28 mouse cellular contexts compared by ENCODE assay signal in the genomic region with DNA sequence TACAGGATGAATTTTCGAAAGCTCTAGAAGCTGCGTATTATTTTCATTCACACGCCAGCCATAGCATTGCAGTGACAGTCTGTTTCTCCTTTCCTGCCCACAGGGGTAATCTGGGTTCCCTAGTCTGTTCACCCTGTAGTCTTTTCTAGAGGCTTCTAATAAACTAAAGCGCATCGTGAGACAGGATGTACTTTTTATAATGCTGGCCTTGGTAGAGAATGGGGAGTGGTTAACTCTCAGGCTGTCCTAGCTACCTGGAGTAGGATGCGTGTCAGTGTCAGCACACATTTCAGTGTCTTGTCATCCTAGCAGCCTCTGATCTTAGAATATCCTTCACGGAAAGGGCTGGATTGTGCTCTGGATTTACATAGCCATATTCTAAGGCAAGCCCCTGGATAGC. TPM values are rescaled to one million over a fixed set of nuclear protein-coding genes. Genes with fewer than 3 reads are reported as not detected.
DNase-seq lines count a peak whose midpoint lies in the region; ATAC-seq lines count a peak whose summit lies in the region.
"Had no signal": no experiment of that assay in that cellular context is flagged by ENCODE, and none has a peak within 500 bp of the region (broad histone marks: within the 10 kb centered on the region; RNA-seq: fewer than 3 reads in every experiment).

No protein-coding gene starts in this region.

- H3K4me2 ChIP-seq in heart, embryonic 13.5 days: no peak overlapping the region
- H3K4me2 ChIP-seq: embryonic facial prominence, embryonic 15.5 days; forebrain, embryonic 12.5 days; limb, embryonic 15.5 days; liver, embryonic 15.5 days; lung, embryonic 14.5 days; midbrain, embryonic 13.5 days had no signal

- DNase-seq in heart, postnatal 25 days (ENCODE audit: low spot score): no peak
- peak; percentile 28 for DNase-seq in CD4-positive, CD25-positive, alpha-beta regulatory T cell, adult 2 months (ENCODE audit: low read depth, low spot score)
- peak; percentile 25 for DNase-seq in naive thymus-derived CD4-positive, alpha-beta T cell, adult 2 months (ENCODE audit: low read depth)
- DNase-seq: adrenal gland, postnatal 10 days; B cell, adult 2 months; cerebellum, adult 11 months; cerebellum, adult 9-11 months; forebrain, postnatal 0 days; gastrocnemius, postnatal 10 days; heart, postnatal 14 days; kidney, adult 11 months; kidney, postnatal 14 days; thymus, postnatal 4 days had no signal

- no peaks in the 10 kb centered on the region for H3K9me3 ChIP-seq in heart, embryonic 13.5 days
- H3K9me3 ChIP-seq: embryonic facial prominence, embryonic 15.5 days; forebrain, embryonic 12.5 days; G1E; limb, embryonic 15.5 days; liver, embryonic 15.5 days; midbrain, embryonic 13.5 days had no signal

- ATAC-seq in heart, embryonic 13.5 days (ENCODE audit: extremely low read depth, insufficient number of reproducible peaks, low FRiP score, low TSS enrichment): no peak
- ATAC-seq in CD4-positive, CD25-positive, alpha-beta regulatory T cell, adult 4 months: peak; percentile 82
- no peak for ATAC-seq in megakaryocyte progenitor cell, adult 5-6 weeks (replicated peaks; ENCODE audit: poor library complexity)
- ATAC-seq: forebrain, postnatal 0 days; hindbrain, embryonic 16.5 days; midbrain, embryonic 13.5 days had no signal

- H3K4me1 ChIP-seq in heart, embryonic 13.5 days: peaks cover 91% of the 10 kb centered on the region

- H3K27ac ChIP-seq in heart, embryonic 13.5 days (replicated peaks): 0 out of 2 replicates have a peak overlapping the region, but pooled peaks have one; percentile 5
- H3K27ac ChIP-seq: embryonic facial prominence, embryonic 15.5 days; forebrain, embryonic 12.5 days; limb, embryonic 15.5 days; liver, embryonic 15.5 days; midbrain, embryonic 13.5 days had no signal

- peaks cover 19% of the 10 kb centered on the region for H3K36me3 ChIP-seq in heart, embryonic 13.5 days

- H3K27me3 ChIP-seq in heart, embryonic 13.5 days (replicated peaks): no peaks in the 10 kb centered on the region
- H3K27me3 ChIP-seq: embryonic facial prominence, embryonic 15.5 days; forebrain, embryonic 12.5 days; limb, embryonic 15.5 days; liver, embryonic 15.5 days; midbrain, embryonic 13.5 days had no signal

- WGBS in heart, embryonic 13.5 days: 84% methylated on average over 7 of the region's 7 CpGs

- no peak overlapping the region for H3K4me3 ChIP-seq in heart, embryonic 13.5 days
- H3K4me3 ChIP-seq: embryonic facial prominence, embryonic 15.5 days; forebrain, embryonic 12.5 days; limb, embryonic 15.5 days; liver, embryonic 15.5 days; midbrain, embryonic 13.5 days had no signal

- H3K9ac ChIP-seq in heart, embryonic 13.5 days: 0 out of 2 replicates have a peak overlapping the region, but pooled peaks have one; percentile 26
- H3K9ac ChIP-seq: embryonic facial prominence, embryonic 15.5 days; forebrain, embryonic 12.5 days; forebrain, postnatal 0 days; limb, embryonic 15.5 days; liver, embryonic 15.5 days; lung, embryonic 14.5 days; midbrain, embryonic 13.5 days had no signal

- intact Hi-C loops in heart, postnatal 25 days (cut with DNase I): no loop called here

RNA-seq across cellular contexts. Expression of gene Srsf4, which starts 7.9 kb away (rescaled TPM):
- 68.5 and 72.0 TPM in 2 replicates for polyA plus RNA-seq in heart, embryonic 13.5 days (2015; fragmentation: Nextera tagmentation; extraction: Ambion mirVana)
- total RNA-seq in heart, postnatal 25 days (2021): 10 to 100 TPM; 32.8 to 38.4 TPM
- 10 to 100 TPM in 1 of 2 experiments, 1 to 10 TPM in 1; 6.7 to 13.2 TPM for polyA plus RNA-seq in CD4-positive, CD25-positive, alpha-beta regulatory T cell, adult 4 months (2017; shearing (Covaris generic))
- total RNA-seq in megakaryocyte progenitor cell, adult 5-6 weeks (2015): 36.1 and 42.4 TPM in 2 replicates
- 58.2 and 86.6 TPM in 2 replicates for total RNA-seq in megakaryocyte progenitor cell, adult 5-6 weeks (2017)

RNA-seq across cellular contexts. Expression of gene Mecr, which starts 38.0 kb away (rescaled TPM):
- polyA plus RNA-seq in heart, embryonic 13.5 days (2015; fragmentation: Nextera tagmentation; extraction: Ambion mirVana): 39.2 and 42.0 TPM in 2 replicates
- total RNA-seq in heart, postnatal 25 days (2021): 10 to 100 TPM; 25.5 to 26.5 TPM
- polyA plus RNA-seq in CD4-positive, CD25-positive, alpha-beta regulatory T cell, adult 4 months (2017; shearing (Covaris generic)): 10 to 100 TPM; 32.8 to 34.9 TPM
- 32.5 and 41.9 TPM in 2 replicates for total RNA-seq in megakaryocyte progenitor cell, adult 5-6 weeks (2015)
- 26.0 and 43.0 TPM in 2 replicates for total RNA-seq in megakaryocyte progenitor cell, adult 5-6 weeks (2017)

RNA-seq across cellular contexts. Expression of gene Tmem200b, which starts 40.3 kb away (rescaled TPM):
- polyA plus RNA-seq in heart, embryonic 13.5 days (2015; fragmentation: Nextera tagmentation; extraction: Ambion mirVana): 1.5 and 1.9 TPM in 2 replicates
- 1 to 10 TPM; 5.9 to 9.6 TPM for total RNA-seq in heart, postnatal 25 days (2021)
- not detected for polyA plus RNA-seq in CD4-positive, CD25-positive, alpha-beta regulatory T cell, adult 4 months (2017; shearing (Covaris generic))
- not detected in 2 replicates for total RNA-seq in megakaryocyte progenitor cell, adult 5-6 weeks (2015)
- total RNA-seq in megakaryocyte progenitor cell, adult 5-6 weeks (2017): not detected in 2 replicates
- total RNA-seq: common myeloid progenitor, adult 5-6 weeks; granulocyte monocyte progenitor cell, adult 5-6 weeks had no signal
- polyA plus RNA-seq: G1E; hindbrain, embryonic 16.5 days; midbrain, embryonic 13.5 days; neural tube, embryonic 14.5 days had no signal

RNA-seq across cellular contexts. Expression of gene Ptpru, which starts 43.2 kb away (rescaled TPM):
- polyA plus RNA-seq in heart, embryonic 13.5 days (2015; fragmentation: Nextera tagmentation; extraction: Ambion mirVana): 1.7 and 2.2 TPM in 2 replicates
- total RNA-seq in heart, postnatal 25 days (2021): 1 to 10 TPM; 2.8 to 7.4 TPM
- not detected for polyA plus RNA-seq in CD4-positive, CD25-positive, alpha-beta regulatory T cell, adult 4 months (2017; shearing (Covaris generic))
- 11.2 and 16.7 TPM in 2 replicates for total RNA-seq in megakaryocyte progenitor cell, adult 5-6 weeks (2015)
- 3.4 and 4.0 TPM in 2 replicates for total RNA-seq in megakaryocyte progenitor cell, adult 5-6 weeks (2017)
- total RNA-seq: megakaryocyte-erythroid progenitor cell, adult 5-6 weeks had no signal

Comparison
In these comparisons a context has a peak if more than half of its experiments do, and no peak if none do; other contexts are left out.
1. RNA of gene Tmem200b, which starts 40.3 kb away (total RNA-seq): 5.9 to 9.6 TPM in heart, postnatal 25 days; not detected in megakaryocyte progenitor cell, adult 5-6 weeks; every median in the first group is over 4 times any median in the second.